Mouse (Mus musculus) heart, postnatal 10 days (tissue): ENCODE results near the gene Ciz1. TPM values are rescaled to one million over a fixed set of nuclear protein-coding genes. Genes with fewer than 3 reads are reported as not detected.
A peak's percentile ranks its signal among the peaks of the same experiment; 100 is the strongest.

ENCODE experiments used
- DNase-seq, 2 experiments: peaks; one replicate each; pipeline ENCODE4 v3.0.0; 2021
- intact Hi-C: fragments of 180-260 bp; cut with DNase I; formaldehyde crosslinking; loops from one replicate; pipeline ENCODE4 v1.15.1; 2025
- total RNA-seq, 2 experiments: library from RNA; stranded (reverse); gene quantifications; 2 replicates each; pipeline ENCODE4 v1.2.3; 2021

The Ciz1 gene
- 10 to 100 TPM; 37.4 to 39.3 TPM for total RNA-seq

DNA sequence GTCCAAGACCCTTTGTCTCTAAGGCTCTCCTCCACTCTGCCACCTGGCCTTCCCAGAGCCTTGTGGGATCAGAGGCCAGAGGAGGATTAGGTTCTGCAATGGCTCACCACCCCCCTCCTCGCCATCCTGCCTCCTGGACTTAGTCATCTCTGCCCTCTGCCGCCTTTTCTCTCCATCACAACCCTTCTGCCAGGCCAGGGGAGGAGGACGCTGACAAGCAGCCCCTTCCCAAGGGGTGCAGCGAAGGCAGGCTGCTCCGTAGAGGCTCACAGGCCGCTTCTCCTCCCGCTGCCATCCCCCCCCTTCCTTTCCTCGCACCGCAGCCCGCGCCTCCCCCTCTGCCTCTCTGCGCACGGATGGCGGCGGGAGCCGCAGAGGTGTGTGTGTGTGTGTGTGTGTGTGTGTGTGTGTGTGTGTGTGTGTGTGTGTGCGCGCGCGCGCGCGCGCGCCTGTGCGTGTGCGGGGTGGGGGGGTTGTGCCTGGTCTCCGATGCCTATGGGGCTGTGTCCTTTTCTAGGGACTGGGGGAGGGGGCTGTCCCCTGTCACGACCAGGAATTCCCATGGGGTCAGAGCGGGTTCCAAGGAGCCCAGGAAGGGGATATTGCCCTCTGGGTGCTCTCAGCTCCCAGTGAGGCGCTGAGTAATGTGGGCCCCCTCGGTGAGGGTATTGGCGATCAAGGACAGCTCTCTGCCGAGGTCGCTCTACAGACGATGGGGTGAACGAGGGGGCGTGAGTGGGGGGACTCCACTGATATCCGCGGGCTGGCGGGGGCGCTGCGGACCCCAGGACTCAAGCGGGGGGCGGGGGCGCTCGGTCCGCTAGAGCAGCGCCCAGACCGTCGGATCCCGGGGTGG lies at the start of gene Ciz1:
Gene Ciz1, plus strand, starts transcription at position 177 of the 856 bp plus-strand sequence.
- DNase-seq: peak; percentile 26 to 35
- intact Hi-C loops: loop anchor here (2.0 kb wide), 1 partner anchor 134 kb away; no protein-coding TSS in a partner anchor

DNA sequence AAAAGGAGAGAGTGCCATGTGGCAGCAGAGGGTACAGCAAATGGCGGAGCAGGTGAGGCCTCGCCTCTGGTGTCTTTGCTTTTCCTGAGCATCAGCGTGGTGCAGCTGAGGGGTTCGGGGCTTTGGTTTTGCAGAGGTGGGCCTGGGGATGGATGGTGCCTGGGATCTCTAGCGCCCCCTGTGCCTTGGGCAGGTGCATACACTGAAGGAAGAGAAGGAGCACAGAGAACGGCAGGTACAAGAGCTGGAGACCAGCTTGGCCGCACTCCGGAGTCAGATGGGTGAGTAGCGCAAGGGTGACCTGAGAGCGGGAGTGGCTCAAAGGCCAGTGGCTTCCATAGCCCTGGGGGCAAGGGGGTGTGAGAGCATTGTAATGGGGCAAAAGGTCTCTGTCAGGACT lies 49.2 kb upstream of the Ciz1 start:
- intact Hi-C loops: no loop called here
- DNase-seq: no peak

DNA sequence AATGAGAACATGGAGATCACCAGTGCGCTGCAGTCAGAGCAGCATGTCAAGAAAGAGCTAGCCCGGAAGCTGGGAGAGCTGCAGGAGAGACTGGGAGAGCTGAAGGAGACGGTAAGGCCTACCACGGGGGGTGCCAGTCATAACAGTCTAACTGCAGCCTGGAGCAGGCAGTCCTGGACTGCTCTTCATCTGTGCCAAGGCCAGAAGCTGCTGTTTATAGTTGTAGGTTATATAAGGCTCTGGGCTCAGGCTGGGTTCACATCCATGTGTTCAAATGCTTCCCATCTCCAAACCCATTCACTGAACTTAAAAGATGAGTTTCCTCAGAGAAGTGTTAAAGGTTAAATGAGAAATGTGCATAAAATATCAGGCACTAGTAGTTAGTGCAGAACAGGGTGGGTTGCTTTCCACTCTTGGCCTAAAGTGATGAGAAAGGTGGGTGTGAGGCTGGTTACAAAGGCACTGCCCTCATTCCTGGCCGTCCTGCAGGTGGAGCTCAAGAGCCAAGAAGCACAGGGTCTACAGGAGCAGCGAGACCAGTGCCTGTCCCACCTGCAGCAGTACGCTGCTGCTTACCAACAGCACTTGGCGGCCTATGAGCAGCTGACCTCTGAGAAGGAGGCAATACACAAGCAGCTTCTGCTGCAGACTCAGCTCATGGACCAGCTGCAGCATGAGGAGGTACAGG lies 47.8 kb upstream of the Ciz1 start:
- intact Hi-C loops: no loop called here
- peak; percentile 43 to 71 for DNase-seq

DNA sequence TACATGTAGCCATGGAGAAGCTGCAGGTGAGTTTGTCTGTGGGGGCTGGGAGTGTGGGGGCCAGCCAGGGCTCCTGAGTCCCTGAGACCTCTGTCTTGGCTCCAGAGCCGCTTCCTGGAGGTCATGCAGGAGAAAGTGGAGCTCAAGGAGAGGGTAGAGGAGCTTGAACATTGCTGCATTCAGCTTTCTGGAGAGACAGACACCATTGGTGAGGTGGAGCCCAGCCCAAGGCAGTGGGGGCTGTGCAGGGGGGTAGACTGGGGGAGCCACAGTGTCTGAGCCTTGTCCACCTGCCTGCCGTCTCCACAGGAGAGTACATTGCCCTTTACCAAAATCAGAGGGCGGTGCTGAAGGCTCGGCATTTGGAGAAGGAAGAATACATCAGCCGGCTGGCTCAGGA lies 46.5 kb upstream of the Ciz1 start:
- intact Hi-C loops: no loop called here
- no peak for DNase-seq

DNA sequence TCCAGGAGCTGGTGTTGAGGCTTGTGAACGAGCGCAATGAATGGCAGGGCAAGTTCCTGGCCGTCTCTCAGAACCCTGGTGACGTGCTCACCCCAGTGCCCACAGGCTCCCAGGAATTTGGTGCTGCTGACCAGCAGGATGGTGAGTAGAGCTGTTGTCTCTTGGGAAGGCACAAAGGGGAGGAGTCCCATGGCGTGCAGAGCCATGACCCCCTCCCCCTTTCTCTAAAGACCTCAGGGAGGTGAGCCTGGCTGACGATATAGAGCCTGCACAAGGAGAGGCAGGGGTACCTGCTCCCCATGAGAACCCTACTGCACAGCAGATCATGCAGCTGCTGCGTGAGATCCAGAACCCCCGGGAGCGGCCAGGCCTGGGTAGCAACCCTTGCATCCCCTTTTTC lies 46.0 kb upstream of the Ciz1 start:
- intact Hi-C loops: no loop called here
- DNase-seq: no peak

- intact Hi-C loops: no loop called here
- no peak for DNase-seq
Observed at GRCm38 (mm10) chr2:32307247-32307798, 44.8 kb upstream of the Ciz1 start.

DNA sequence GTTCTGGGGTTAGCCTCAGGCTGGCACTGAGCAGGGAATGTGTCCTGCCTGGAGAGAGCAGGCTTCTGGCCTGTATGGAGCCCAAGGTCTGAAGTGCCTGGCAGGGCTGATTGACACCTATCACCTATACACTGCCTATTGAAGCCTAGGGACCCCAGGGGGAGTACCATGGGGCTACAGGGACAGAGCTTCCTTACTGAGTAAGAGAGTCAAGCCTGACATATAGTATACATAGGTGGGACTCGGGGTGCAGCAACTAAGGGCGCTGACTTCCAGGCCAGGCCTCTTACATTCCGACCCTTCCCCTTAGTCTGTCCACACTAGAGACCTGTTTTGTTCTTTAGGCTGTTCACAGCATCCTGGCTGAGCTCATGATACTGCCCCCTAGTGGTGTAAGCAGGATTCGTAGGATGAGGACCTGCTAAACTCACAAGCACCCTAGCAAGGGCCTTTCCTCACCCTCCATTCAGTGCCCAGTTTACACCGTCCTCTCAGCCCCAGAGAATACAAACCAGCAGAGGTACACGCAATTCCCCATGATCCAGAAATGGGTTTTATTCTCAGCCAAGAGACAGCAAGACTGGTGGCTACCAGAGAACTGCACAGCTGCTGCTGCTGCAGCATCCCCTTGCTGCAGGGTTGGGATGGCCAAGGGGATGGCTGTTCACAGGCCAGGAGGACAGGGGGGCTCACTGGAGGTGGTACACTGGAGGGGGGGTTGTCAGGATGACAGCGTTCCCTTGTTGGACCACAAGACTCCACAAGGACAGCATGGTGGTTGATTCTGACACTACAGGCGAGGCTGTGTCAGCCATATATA lies 44.0 kb upstream of the Ciz1 start:
- DNase-seq: peak; percentile 57 to 77

GRCm38 (mm10) chr2:32308870-32309568 lies 43.1 kb upstream of the Ciz1 start:
- no peak for DNase-seq
- intact Hi-C loops: no loop called here

More for the DNA sequence above, 44.0 kb upstream of the Ciz1 start:
- intact Hi-C loops: no loop called here

- intact Hi-C loops: no loop called here
- no peak for DNase-seq
Observed at GRCm38 (mm10) chr2:32310096-32310845, 41.9 kb upstream of the Ciz1 start.

DNA sequence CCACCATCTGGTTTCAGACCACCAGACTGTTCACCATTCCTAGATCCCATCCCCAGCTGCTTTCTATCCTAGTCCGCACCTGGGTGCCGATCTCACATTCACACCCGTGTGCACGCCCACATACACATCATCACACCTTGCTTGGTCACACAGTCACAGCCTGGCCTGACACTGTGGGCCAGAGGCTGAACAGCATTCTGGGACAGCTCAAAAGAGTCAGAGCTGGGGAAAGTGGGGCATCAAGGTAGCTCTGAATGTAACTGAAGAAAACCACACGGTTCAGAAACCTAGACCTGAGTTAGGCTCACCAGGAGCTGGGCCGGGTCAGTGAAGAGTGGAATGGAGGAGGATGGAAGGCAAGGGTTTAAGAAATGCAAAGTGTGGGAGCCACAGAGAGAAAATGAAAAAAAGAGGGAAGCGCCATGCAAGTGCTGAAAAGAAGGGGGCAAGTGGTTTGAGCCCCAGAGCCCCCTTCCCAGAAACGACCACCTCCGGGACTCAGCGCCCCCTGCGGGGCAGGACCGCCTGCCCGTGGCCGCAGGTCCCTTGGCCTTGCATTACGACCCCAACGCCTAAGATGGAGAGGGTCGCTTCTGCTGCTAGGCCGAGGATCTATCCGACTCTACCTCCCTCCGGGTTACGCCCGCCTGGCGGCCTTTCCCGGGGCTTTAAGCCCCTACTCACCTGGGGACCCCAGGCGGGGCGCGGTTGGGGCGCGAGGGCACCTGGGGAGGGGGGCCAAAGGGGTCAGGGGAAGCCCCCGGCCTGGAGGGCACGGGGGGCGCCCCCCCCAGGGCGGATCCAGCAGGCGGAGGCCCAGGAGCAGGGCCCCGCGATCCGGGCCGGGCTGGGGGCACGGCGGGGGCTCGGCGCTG lies 40.4 kb upstream of the Ciz1 start:
- DNase-seq: no peak
- intact Hi-C loops: no loop called here

DNA sequence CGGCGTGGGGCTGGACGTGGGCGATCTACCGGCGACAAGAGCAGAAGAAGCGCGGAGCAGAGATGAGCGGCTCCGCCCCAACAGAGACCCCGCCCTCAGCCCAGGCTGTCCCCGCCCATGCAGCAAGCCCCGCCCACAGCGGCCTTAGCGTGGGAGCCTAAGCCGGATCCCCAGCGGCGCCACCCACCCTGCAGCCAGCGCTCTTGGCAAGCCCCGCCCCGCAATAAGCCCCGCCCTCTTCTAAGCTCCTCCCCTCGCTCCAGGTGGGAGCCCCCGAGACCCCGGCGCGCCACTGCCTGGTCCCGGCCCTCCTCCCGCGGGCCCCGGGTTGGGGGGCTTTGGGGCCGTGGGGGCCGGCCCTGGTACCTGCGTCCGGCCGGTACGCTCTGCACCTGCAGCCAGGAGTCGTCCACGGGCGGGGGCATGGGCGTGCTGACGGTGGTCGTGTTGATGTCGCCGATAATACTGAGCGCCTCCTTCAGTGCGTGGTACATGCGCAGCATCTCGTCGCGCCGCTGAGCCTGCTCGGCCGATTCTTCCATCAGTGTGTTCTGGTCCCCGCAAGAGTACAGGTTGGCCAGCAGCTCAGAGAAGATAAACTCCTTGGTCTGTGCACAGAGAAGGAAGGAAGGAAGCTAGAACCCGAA lies 39.7 kb upstream of the Ciz1 start:
- intact Hi-C loops: no loop called here
- DNase-seq: peak; percentile 74 to 83

DNA sequence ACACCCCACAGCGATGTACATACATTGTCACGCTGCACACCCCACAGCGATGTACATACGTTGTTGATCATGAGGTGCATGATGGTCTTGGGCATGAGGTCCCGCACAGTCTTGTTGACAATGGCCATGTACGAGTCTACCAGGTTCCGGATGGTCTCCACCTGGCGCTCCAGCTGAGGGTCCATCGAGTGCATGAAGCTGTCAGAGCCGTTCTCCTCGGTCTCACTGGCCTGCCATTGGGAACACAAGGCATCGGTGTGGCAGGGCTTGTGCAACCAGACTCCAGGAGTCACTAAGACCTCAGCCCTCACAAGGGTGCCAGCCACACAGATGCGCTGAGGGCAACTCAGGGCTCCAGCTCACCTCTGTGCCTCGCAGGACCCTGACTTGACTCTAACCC lies 37.3 kb upstream of the Ciz1 start:
- intact Hi-C loops: no loop called here
- DNase-seq: no peak

GRCm38 (mm10) chr2:32315751-32316150 lies 36.4 kb upstream of the Ciz1 start:
- intact Hi-C loops: no loop called here
- DNase-seq: peak; percentile 65 to 70

DNA sequence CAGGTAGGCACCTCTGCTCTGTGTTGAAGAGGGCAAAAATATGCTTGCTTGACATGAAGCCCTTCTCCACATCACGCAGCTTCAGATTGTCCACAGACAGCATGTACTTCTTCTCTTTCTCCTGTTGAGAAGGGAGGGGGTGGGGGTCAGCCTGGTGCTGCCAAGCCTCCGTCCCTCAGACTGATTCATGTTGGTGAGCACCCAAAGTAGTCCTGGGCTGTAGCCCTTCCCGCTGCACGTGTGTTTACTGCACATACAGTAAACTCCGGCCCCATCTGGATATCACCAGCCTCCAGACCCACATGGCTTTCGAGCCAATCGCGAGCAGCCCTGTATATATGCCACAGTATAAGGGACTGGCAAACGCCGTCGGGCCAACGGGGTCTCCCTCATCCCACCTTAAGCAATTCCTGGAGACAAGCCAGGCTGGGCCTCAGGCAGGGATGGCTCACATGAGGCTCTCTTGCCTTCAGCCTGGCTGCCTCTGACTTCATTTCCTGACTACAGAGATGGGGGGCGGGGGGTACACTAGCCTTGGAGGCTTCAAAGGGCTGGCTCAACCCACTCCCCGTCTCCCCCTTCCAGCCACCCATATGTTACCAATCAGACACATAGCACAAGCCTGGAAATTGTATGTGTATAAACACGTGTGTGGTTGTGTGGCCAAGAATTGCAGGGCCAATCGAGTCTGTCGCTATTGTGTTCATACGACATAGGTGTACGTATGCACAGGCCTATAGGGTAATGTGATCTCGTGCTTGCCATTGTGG lies 35.1 kb upstream of the Ciz1 start:
- intact Hi-C loops: no loop called here
- peak in 1 of 2 experiments; percentile 37 for DNase-seq

GRCm38 (mm10) chr2:32317791-32318417 lies 34.2 kb upstream of the Ciz1 start:
- intact Hi-C loops: no loop called here
- peak; percentile 77 to 79 for DNase-seq

DNA sequence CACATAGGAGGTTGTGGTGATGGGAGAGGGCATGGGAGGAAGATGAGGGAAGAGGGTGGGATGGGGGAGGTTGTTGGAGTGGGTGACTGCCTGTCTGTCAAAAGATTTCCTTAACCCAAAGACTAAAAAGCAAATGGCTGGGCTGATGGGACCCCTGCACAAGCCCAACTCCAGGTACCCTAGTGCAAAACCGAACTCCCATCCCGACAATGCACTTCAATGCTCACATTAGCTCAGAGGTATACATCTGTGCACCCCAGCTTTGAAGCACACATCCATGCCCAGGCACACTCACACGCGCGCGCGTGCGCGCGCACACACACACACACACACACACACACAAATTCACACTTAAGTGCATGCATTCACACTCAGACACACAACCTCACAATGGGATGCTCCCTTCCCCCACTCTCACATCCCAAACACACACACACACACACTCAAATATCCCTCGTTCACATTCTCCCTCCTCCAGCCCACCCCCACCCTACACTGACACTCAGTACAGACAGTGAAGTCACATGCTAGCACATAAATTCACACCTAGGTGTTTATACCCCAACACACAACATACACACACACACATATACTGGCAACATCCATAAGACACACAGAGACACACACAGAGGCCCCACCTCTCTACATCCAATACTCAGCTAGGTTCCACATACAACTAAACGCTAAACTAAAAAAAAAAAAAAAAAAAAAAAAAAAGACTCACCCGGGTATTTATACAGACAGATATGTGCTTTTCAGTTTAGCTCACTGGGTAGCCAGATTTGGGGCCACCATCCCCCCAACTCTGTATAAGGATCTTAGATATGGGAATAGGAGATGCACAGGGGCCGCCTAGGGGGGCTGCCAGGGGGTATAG lies 33.2 kb upstream of the Ciz1 start:
- DNase-seq: peak in 1 of 2 experiments; percentile 12
- intact Hi-C loops: no loop called here
